Mouse (Mus musculus) thymus, adult 2 months (tissue): ENCODE data around the gene Iars2.

Experiments used
- CTCF ChIP-seq: fragments of 200-500 bp; IDR thresholded peaks from 2 replicates; pipeline ENCODE4 v1.5.1; 2012; ENCODE audit warnings: mild to moderate bottlenecking, control low read depth, low read length, moderate library complexity, borderline replicate concordance; ENCODE audit not compliant: control insufficient read depth, poor library complexity, insufficient read depth; ENCODE audit errors: extremely low read depth
- POLR2A ChIP-seq: fragments of 200-500 bp; IDR thresholded peaks from 2 replicates; pipeline ENCODE4 v1.6.1; 2012; ENCODE audit warnings: mild to moderate bottlenecking, low read length, control low read depth, moderate library complexity; ENCODE audit not compliant: control insufficient read depth, poor library complexity, insufficient read depth; ENCODE audit errors: extremely low read depth

DNA sequence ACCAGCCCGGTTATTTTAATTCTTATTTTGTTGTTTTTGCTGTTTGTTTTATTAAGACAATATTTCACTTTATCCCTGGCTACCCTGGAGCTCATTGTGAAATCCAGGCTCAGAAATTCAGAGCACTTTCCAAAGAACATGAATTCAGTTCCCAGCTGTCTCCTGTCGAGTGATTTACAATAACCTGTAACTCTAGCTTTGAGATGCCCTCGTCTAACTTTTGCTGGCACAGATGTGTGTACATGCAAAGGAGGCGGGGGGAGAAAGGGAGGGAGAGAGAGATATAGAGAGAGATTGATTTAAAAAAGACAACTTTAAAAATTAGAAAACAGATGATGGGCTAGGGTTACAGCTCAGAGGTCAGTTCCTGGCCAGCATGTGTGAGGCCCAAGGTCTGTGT is 25.5 kb upstream of the Iars2 start:
- TF ChIP-seq CTCF, result no peak
- no peak for TF ChIP-seq POLR2A
